Mouse (Mus musculus): ENCODE results near the gene Fam114a1. TPM values are rescaled to one million over a fixed set of nuclear protein-coding genes. Genes with fewer than 3 reads are reported as not detected.
A peak's percentile ranks its signal among the peaks of the same experiment; 100 is the strongest.

The Fam114a1 gene
- total and polyA plus RNA-seq, 3 experiments = 10.7 to 16.7 (median 13.3) TPM

- 89% methylated on average over 3 of the region's 3 CpGs for WGBS
- Histone ChIP-seq H3K4me3 (no peak overlapping the region), H3K9ac (ENCODE audit: low read depth, low read length) (no peak overlapping the region), H3K79me2 (replicated peaks; ENCODE audit: control insufficient read depth, insufficient read depth, low read length) (no peaks in the 10 kb centered on the region), H3K27ac (no peak overlapping the region), H3K27me3 (ENCODE audit: control insufficient read depth, insufficient read depth, low read length) (no peaks in the 10 kb centered on the region), H3K4me1 (ENCODE audit: control insufficient read depth, insufficient read depth, low read length) (no peaks in the 10 kb centered on the region), H3K36me3 (ENCODE audit: control insufficient read depth, insufficient read depth, low read length) (no peaks in the 10 kb centered on the region)
- intact Hi-C loops (cut with DNase I) = loop anchor here (10.0 kb wide), 1 partner anchor 669 kb away; no protein-coding TSS in a partner anchor
- TF ChIP-seq CTCF (IDR thresholded peaks at IDR 0.05) (no peak), POLR2A (IDR thresholded peaks at IDR 0.05; ENCODE audit: insufficient read depth, low read depth, low read length) (no peak), EP300 (IDR thresholded peaks at IDR 0.05; ENCODE audit: insufficient read depth, low read depth, low read length) (no peak)
- DNase-seq = no peak
Observed at GRCm38 (mm10) chr5:64963735-64964134, 6.1 kb upstream of the Fam114a1 start.

GRCm38 (mm10) chr5:64968961-64969860 lies 660 bp upstream of the Fam114a1 start:
- Histone ChIP-seq H3K27me3 (ENCODE audit: control insufficient read depth, insufficient read depth, low read length) (no peaks in the 10 kb centered on the region), H3K4me1 (ENCODE audit: control insufficient read depth, insufficient read depth, low read length) (no peaks in the 10 kb centered on the region), H3K27ac (peak overlapping the region; percentile 94), H3K36me3 (ENCODE audit: control insufficient read depth, insufficient read depth, low read length) (no peaks in the 10 kb centered on the region), H3K4me3 (peak overlapping the region; percentile 93), H3K9ac (ENCODE audit: low read depth, low read length) (peak overlapping the region; percentile 93), H3K79me2 (replicated peaks; ENCODE audit: control insufficient read depth, insufficient read depth, low read length) (no peaks in the 10 kb centered on the region)
- WGBS = 12% methylated on average over 14 of the region's 14 CpGs
- TF ChIP-seq EP300 (IDR thresholded peaks at IDR 0.05; ENCODE audit: insufficient read depth, low read depth, low read length) (no peak), POLR2A (IDR thresholded peaks at IDR 0.05; ENCODE audit: insufficient read depth, low read depth, low read length) (no peak), CTCF (IDR thresholded peaks at IDR 0.05) (0 out of 2 replicates have a peak, but pooled peaks have one; percentile 9)
- intact Hi-C loops (cut with DNase I) = loop anchor here (10.0 kb wide), 1 partner anchor 674 kb away; no protein-coding TSS in a partner anchor
- DNase-seq = peak; percentile 42 to 65

- no peaks in the 10 kb centered on the region for H3K27me3 ChIP-seq (ENCODE audit: control insufficient read depth, insufficient read depth, low read length)
- intact Hi-C loops (cut with DNase I) = no loop called here
- no peak overlapping the region for H3K4me3 ChIP-seq
- DNase-seq = no peak
- WGBS = 73% methylated on average over 5 of the region's 5 CpGs
- H3K27ac ChIP-seq = no peak overlapping the region
- H3K79me2 ChIP-seq (replicated peaks; ENCODE audit: control insufficient read depth, insufficient read depth, low read length) = no peaks in the 10 kb centered on the region
- TF ChIP-seq EP300 (IDR thresholded peaks at IDR 0.05; ENCODE audit: insufficient read depth, low read depth, low read length) (no peak), CTCF (IDR thresholded peaks at IDR 0.05) (no peak), POLR2A (IDR thresholded peaks at IDR 0.05; ENCODE audit: insufficient read depth, low read depth, low read length) (no peak)
- no peak overlapping the region for H3K9ac ChIP-seq (ENCODE audit: low read depth, low read length)
- H3K4me1 ChIP-seq (ENCODE audit: control insufficient read depth, insufficient read depth, low read length) = no peaks in the 10 kb centered on the region
- peaks cover 2% of the 10 kb centered on the region; the same call in 1 of the 2 replicates for H3K36me3 ChIP-seq (ENCODE audit: control insufficient read depth, insufficient read depth, low read length)
Observed at GRCm38 (mm10) chr5:64975121-64975520, 5.2 kb downstream of the Fam114a1 start.

- WGBS = 83% methylated on average over 8 of the region's 8 CpGs
- H3K9ac ChIP-seq (ENCODE audit: low read depth, low read length) = no peak overlapping the region
Observed at GRCm38 (mm10) chr5:64977128-64977527, 7.3 kb downstream of the Fam114a1 start.

GRCm38 (mm10) chr5:64985971-64986370 lies 16.1 kb downstream of the Fam114a1 start:
- intact Hi-C loops (cut with DNase I) = no loop called here
- DNase-seq = peak in 1 of 2 experiments; percentile 34
- peak; percentile 42; the same call in 1 of the 2 replicates for TF ChIP-seq POLR2A (IDR thresholded peaks at IDR 0.05; ENCODE audit: insufficient read depth, low read depth, low read length)
- peak; percentile 85 for TF ChIP-seq EP300 (IDR thresholded peaks at IDR 0.05; ENCODE audit: insufficient read depth, low read depth, low read length)
- no peak for TF ChIP-seq CTCF (IDR thresholded peaks at IDR 0.05)
- H3K36me3 ChIP-seq (ENCODE audit: control insufficient read depth, insufficient read depth, low read length) = peaks cover 12% of the 10 kb centered on the region
- no peak overlapping the region for H3K4me3 ChIP-seq
- H3K9ac ChIP-seq (ENCODE audit: low read depth, low read length) = no peak overlapping the region
- H3K27me3 ChIP-seq (ENCODE audit: control insufficient read depth, insufficient read depth, low read length) = no peaks in the 10 kb centered on the region
- H3K27ac ChIP-seq = peak overlapping the region; percentile 42; the same call in 1 of the 2 replicates
- H3K4me1 ChIP-seq (ENCODE audit: control insufficient read depth, insufficient read depth, low read length) = peaks cover 12% of the 10 kb centered on the region
- H3K79me2 ChIP-seq (replicated peaks; ENCODE audit: control insufficient read depth, insufficient read depth, low read length) = no peaks in the 10 kb centered on the region; the same call in 1 of the 2 replicates
- 30% methylated on average over 7 of the region's 7 CpGs for WGBS

More at GRCm38 (mm10) chr5:64977128-64977527, 7.3 kb downstream of the Fam114a1 start:
- Histone ChIP-seq H3K27ac (no peak overlapping the region), H3K4me3 (no peak overlapping the region), H3K36me3 (ENCODE audit: control insufficient read depth, insufficient read depth, low read length) (peaks cover 8% of the 10 kb centered on the region), H3K79me2 (replicated peaks; ENCODE audit: control insufficient read depth, insufficient read depth, low read length) (no peaks in the 10 kb centered on the region), H3K4me1 (ENCODE audit: control insufficient read depth, insufficient read depth, low read length) (no peaks in the 10 kb centered on the region), H3K27me3 (ENCODE audit: control insufficient read depth, insufficient read depth, low read length) (no peaks in the 10 kb centered on the region)
- DNase-seq = no peak
- intact Hi-C loops (cut with DNase I) = no loop called here
- TF ChIP-seq CTCF (IDR thresholded peaks at IDR 0.05) (no peak), POLR2A (IDR thresholded peaks at IDR 0.05; ENCODE audit: insufficient read depth, low read depth, low read length) (no peak), EP300 (IDR thresholded peaks at IDR 0.05; ENCODE audit: insufficient read depth, low read depth, low read length) (no peak)

GRCm38 (mm10) chr5:64989940-64990339 lies 20.1 kb downstream of the Fam114a1 start:
- Histone ChIP-seq H3K4me3 (no peak overlapping the region), H3K79me2 (replicated peaks; ENCODE audit: control insufficient read depth, insufficient read depth, low read length) (no peaks in the 10 kb centered on the region; the same call in 1 of the 2 replicates), H3K9ac (ENCODE audit: low read depth, low read length) (no peak overlapping the region), H3K27me3 (ENCODE audit: control insufficient read depth, insufficient read depth, low read length) (no peaks in the 10 kb centered on the region), H3K27ac (no peak overlapping the region), H3K36me3 (ENCODE audit: control insufficient read depth, insufficient read depth, low read length) (peaks cover 8% of the 10 kb centered on the region), H3K4me1 (ENCODE audit: control insufficient read depth, insufficient read depth, low read length) (peaks cover 12% of the 10 kb centered on the region)
- intact Hi-C loops (cut with DNase I) = no loop called here
- DNase-seq = no peak
- 98% methylated on average over 1 of the region's 1 CpGs for WGBS
- TF ChIP-seq POLR2A (IDR thresholded peaks at IDR 0.05; ENCODE audit: insufficient read depth, low read depth, low read length) = no peak
- no peak for TF ChIP-seq CTCF (IDR thresholded peaks at IDR 0.05)
- no peak for TF ChIP-seq EP300 (IDR thresholded peaks at IDR 0.05; ENCODE audit: insufficient read depth, low read depth, low read length)

Data from heart, adult 2 months (tissue).